Mouse (Mus musculus): ENCODE data around the gene Nr1i2. TPM values are rescaled to one million over a fixed set of nuclear protein-coding genes. Genes with fewer than 3 reads are reported as not detected.
"Not testable (repeated sequence)": the region's sequence is repeated elsewhere in the genome, so short reads cannot be mapped to it uniquely, and the experiment has no call there.

Nr1i2 gene
- polyA plus RNA-seq, 1 experiment from 2014 or later = 1.8 TPM

DNA sequence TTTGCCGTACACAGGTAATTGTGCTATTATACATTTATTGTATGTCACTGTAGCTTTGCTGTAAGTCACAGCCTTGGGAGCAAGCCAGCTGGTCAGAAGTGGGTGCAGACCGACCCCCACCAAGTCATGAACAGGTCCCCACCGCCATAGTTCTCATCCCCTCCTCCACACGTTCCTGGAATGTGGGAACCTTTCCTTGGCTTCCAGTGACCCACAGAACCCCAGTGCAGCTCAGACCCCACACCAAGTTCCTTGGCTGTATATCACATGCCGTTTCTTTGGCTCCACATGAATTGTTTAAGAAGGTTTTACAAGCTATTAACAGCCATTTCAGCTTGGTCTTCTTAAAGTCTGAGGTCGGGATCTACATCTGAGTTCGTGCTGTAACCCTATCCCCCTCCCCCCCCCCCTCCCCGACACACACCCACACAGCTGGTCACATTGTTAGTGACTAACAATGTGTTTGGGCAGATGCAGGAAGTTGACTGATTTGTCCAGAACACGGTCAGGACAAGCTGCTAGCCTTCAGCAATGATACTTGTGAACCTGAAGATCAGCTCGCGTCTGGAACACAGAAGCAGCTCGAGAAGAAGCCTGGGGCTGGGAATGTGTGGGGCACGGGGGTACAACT lies 46.2 kb downstream of the Nr1i2 start:
- 30% methylated on average over 13 of the region's 13 CpGs for WGBS (ENCODE audit: insufficient replicate concordance)
- Histone ChIP-seq H3K9ac (no peak overlapping the region), H3K36me3 (no peaks in the 10 kb centered on the region), H3K27ac (no peak overlapping the region), H3K9me3 (replicated peaks) (no peaks in the 10 kb centered on the region), H3K4me1 (no peaks in the 10 kb centered on the region), H3K27me3 (replicated peaks) (no peaks in the 10 kb centered on the region; the same call in 1 of the 2 replicates), H3K4me2 (no peak overlapping the region), H3K4me3 (no peak overlapping the region)
- no peak for ATAC-seq

DNA sequence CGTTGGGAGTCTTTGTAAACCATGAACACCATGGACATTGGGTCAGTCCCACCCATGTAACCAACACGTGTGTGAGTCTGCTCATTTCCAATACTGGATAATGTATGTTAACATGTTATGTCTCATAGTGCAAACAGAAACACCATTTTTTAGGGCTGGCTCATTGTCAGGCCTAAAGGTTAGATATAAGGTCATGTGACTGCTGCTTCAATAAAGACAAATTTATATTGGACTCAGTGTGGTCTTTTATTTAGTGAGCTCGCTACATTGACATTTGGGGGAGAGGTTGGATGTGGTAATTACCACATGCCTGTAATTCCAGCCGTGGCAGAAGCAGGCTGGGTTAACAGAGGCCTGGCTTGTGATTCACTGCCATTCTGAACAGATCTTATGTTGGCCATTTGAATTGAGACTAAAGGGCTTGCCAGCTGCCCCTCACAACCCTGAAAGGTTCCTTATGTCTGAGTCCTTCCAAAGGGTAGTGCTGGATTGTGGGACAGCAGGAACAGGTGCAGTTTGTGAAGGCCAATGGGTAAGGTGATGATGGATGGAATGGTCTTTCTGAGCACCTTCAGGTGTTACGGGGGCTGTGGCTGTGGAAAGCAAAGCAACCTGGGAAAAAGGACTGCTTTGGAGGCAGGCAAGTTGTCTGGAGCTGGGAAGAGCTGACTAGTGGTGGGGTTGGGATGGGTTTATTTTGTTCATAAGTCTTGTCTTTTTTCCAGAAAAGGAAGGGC lies 48.6 kb downstream of the Nr1i2 start:
- H3K4me3 ChIP-seq = no peak overlapping the region
- no peak overlapping the region for H3K9ac ChIP-seq
- H3K36me3 ChIP-seq = peaks cover 14% of the 10 kb centered on the region
- no peaks in the 10 kb centered on the region for H3K9me3 ChIP-seq (replicated peaks)
- 68% methylated on average over 5 of the region's 5 CpGs for WGBS (ENCODE audit: insufficient replicate concordance)
- H3K27ac ChIP-seq = no peak overlapping the region
- H3K4me2 ChIP-seq = no peak overlapping the region
- no peak for ATAC-seq
- H3K27me3 ChIP-seq (replicated peaks) = no peaks in the 10 kb centered on the region; the same call in 1 of the 2 replicates
- H3K4me1 ChIP-seq = no peaks in the 10 kb centered on the region

DNA sequence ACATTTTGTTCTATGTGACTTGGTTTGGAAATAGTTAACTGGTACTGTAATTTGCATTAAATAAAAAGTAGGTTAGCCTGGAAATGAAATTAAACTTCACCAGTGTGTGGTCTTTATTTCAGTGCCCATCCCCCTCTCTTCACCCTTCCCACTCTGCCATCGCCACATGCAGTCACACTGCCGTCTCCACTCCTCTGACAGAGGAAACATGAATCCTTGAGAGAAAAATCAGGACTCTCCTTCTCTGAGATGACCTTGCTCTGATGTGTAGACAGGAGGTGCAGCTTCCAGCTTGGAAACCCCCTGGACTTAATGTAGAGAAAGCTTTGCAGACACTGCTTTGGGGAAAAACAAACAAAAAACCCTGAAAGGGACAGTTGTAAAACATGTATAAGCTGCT lies 49.2 kb downstream of the Nr1i2 start:
- no peaks in the 10 kb centered on the region for H3K9me3 ChIP-seq (replicated peaks)
- no peaks in the 10 kb centered on the region for H3K4me1 ChIP-seq
- no peak overlapping the region for H3K27ac ChIP-seq
- 73% methylated on average over 2 of the region's 2 CpGs for WGBS (ENCODE audit: insufficient replicate concordance)
- no peaks in the 10 kb centered on the region; the same call in 1 of the 2 replicates for H3K27me3 ChIP-seq (replicated peaks)
- no peak overlapping the region for H3K9ac ChIP-seq
- no peak overlapping the region for H3K4me3 ChIP-seq
- ATAC-seq = no peak
- H3K4me2 ChIP-seq = no peak overlapping the region
- H3K36me3 ChIP-seq = peaks cover 21% of the 10 kb centered on the region

DNA sequence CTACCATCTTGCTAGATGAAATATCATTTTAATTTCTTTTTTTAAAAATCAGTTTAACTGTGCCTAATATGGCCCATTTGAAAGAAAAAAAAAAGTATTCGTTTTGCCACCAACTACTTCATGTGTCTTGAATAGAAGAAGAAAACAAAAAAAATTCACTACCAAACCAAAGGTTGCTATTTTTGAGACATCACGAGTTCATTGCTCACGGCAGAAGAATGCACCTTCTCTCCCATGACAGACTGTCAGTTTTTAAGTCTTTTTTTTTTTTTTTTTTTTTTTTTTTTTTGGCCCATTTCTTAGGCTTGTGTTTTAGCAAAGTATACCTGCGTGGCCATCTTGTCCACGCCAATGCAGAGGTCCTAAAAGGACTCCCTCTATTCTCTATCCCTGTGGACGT lies 50.5 kb downstream of the Nr1i2 start:
- 0 out of 2 replicates have a peak, but pooled peaks cover 5% of the 10 kb centered on the region for H3K4me1 ChIP-seq
- H3K36me3 ChIP-seq = peaks cover 24% of the 10 kb centered on the region
- no peak overlapping the region for H3K27ac ChIP-seq
- no peak overlapping the region for H3K4me2 ChIP-seq
- no peaks in the 10 kb centered on the region; the same call in 1 of the 2 replicates for H3K27me3 ChIP-seq (replicated peaks)
- 81% methylated on average over 6 of the region's 6 CpGs for WGBS (ENCODE audit: insufficient replicate concordance)
- no peak overlapping the region for H3K4me3 ChIP-seq
- no peak overlapping the region for H3K9ac ChIP-seq
- no peak for ATAC-seq
- H3K9me3 ChIP-seq (replicated peaks) = no peaks in the 10 kb centered on the region

DNA sequence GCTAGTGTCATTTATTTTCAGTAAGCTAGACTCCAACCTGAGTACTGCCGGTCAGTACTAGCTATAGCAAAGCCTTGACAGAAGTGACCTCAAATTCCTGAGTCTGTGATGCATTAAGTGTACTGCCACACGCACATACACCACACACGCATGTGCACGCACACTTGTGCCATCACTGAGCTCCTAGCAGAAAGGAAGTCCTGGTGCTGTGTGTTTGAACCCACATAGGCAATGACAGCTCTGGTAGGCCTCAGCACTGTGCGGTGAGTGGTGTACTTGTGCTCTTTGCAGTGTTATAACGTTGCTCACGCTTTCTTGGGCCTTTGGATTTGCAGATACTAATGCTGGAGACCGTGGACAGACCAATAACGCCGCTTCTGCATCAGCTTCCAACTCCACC lies 54.5 kb downstream of the Nr1i2 start:
- Histone ChIP-seq H3K9ac (no peak overlapping the region), H3K36me3 (peaks cover 24% of the 10 kb centered on the region), H3K4me2 (no peak overlapping the region), H3K27ac (no peak overlapping the region), H3K9me3 (replicated peaks) (no peaks in the 10 kb centered on the region), H3K27me3 (replicated peaks) (no peaks in the 10 kb centered on the region), H3K4me3 (no peak overlapping the region), H3K4me1 (peaks cover 16% of the 10 kb centered on the region)
- WGBS (ENCODE audit: insufficient replicate concordance) = 93% methylated on average over 10 of the region's 10 CpGs
- ATAC-seq = no peak

DNA sequence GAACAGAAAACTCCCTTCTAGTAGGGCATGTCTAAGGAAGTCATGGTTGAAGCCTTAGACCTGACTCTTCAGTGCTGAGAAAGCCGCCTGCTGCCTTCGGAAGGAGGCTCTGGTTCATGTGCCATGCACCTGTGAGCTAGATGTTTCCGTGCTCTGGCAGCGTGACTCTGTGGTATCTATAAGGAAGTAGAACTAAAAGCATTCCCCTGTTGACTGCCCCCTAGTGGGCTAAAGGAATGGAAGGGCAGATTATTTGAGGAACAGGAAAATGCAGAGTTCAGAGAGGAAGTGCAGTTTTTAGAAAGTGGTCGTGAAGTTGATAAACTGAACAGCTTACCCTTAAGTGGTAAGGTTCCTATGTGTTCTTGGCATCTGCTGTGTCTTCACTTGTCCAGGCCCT lies 54.9 kb downstream of the Nr1i2 start:
- no peak overlapping the region for H3K9ac ChIP-seq
- ATAC-seq = no peak
- no peaks in the 10 kb centered on the region for H3K27me3 ChIP-seq (replicated peaks)
- H3K9me3 ChIP-seq (replicated peaks) = no peaks in the 10 kb centered on the region
- peaks cover 16% of the 10 kb centered on the region for H3K4me1 ChIP-seq
- no peak overlapping the region for H3K4me3 ChIP-seq
- WGBS (ENCODE audit: insufficient replicate concordance) = 50% methylated on average over 5 of the region's 5 CpGs
- H3K27ac ChIP-seq = no peak overlapping the region
- H3K4me2 ChIP-seq = no peak overlapping the region
- peaks cover 24% of the 10 kb centered on the region for H3K36me3 ChIP-seq

DNA sequence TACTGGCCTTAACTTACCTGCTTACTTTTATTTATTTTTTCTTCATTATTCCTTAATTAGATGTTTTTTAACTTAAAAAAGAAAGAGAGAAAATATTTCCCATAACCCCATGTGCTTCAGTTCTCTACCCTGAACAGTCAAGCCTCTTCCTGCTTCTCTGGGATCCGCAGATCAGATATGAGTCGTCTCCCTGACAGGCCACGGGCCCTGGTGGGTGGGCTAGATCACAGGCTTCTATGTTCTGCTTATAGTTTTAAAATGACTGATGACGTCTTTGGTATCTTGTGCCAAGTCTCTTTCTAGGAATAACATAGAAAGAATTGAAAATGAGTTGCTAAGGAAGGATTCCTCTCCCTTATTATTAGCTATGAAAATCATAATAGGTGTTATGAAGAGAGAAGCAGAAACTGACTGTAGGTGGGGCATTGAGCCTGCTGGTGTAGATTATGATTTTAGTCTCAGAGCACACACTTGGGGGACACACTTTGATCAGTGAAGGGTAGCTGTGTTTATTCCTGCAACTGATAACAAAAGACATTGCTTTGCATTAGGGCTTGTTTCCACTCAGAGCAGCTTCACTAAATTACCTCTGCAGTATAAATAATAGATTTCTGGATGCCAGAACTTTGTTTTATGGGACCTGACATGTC lies 57.6 kb downstream of the Nr1i2 start:
- Histone ChIP-seq H3K27ac (no peak overlapping the region), H3K4me1 (peaks cover 16% of the 10 kb centered on the region), H3K4me3 (no peak overlapping the region), H3K9ac (no peak overlapping the region; the same call in 1 of the 2 replicates), H3K4me2 (no peak overlapping the region), H3K9me3 (replicated peaks) (no peaks in the 10 kb centered on the region), H3K27me3 (replicated peaks) (no peaks in the 10 kb centered on the region), H3K36me3 (peaks cover 18% of the 10 kb centered on the region)
- WGBS (ENCODE audit: insufficient replicate concordance) = 29% methylated on average over 4 of the region's 4 CpGs
- ATAC-seq = peak; percentile 55; the same call in 1 of the 2 replicates

DNA sequence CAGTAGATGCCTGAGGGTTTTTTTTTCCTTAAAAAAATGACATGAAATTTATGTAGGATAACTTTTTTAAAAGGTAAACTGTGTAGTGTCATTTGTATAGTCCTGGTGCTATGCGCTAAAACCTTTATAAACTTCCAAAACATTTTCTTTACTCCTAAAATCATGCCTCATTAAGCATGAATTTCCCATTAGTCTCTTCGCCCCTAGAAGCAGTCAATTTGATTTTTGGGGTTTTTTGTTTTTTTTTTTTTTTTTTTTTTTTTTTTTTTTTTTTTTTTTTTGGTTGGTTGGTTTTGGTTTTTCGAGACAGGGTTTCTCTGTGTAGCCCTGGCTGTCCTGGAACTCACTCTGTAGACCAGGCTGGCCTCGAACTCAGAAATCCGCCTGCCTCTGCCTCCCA lies 72.1 kb downstream of the Nr1i2 start:
- H3K9ac ChIP-seq; H3K27ac ChIP-seq; H3K27me3 ChIP-seq (replicated peaks); H3K9me3 ChIP-seq (replicated peaks); ATAC-seq; H3K4me2 ChIP-seq; H3K4me1 ChIP-seq; H3K4me3 ChIP-seq: not testable (repeated sequence)
- WGBS (ENCODE audit: insufficient replicate concordance) = 79% methylated on average over 5 of the region's 5 CpGs
- peaks cover 48% of the 10 kb centered on the region for H3K36me3 ChIP-seq

DNA sequence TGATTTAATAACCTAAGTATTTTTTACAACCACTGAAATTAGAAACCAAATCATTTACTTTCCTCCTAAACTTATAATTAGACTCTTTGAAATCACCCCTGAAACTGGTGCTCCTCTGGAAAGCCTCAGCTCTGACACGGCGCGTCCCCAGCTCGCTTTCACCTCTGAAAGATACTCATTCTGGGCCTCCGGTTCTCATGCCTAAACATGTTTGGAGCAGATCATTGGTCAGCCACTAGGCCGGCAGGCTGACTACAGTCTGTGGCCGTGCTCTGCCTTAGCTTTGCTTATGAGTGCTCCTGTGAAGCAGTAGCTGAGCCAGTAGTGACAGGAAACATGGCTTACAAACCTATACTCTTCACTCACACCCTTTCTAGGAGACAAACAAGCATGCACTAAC lies 89.4 kb downstream of the Nr1i2 start:
- H3K4me1 ChIP-seq = no peaks in the 10 kb centered on the region
- H3K9me3 ChIP-seq (replicated peaks) = no peaks in the 10 kb centered on the region
- ATAC-seq = no peak
- H3K27ac ChIP-seq = no peak overlapping the region
- H3K9ac ChIP-seq = no peak overlapping the region
- WGBS (ENCODE audit: insufficient replicate concordance) = 94% methylated on average over 7 of the region's 7 CpGs
- no peaks in the 10 kb centered on the region for H3K27me3 ChIP-seq (replicated peaks)
- peaks cover 46% of the 10 kb centered on the region for H3K36me3 ChIP-seq
- no peak overlapping the region for H3K4me3 ChIP-seq
- H3K4me2 ChIP-seq = no peak overlapping the region

Other genes with a start within 250 kb of the Nr1i2 start
- gene Gsk3b, start 205.8 kb downstream of the Nr1i2 start, polyA plus RNA-seq (2016; fragmentation: Nextera tagmentation; extraction: Ambion mirVana) = 17.4 and 18.1 TPM in 2 replicates
- gene Maats1, start 47.3 kb upstream of the Nr1i2 start, polyA plus RNA-seq (2016; fragmentation: Nextera tagmentation; extraction: Ambion mirVana) = 0.05 TPM in 1 of 2 replicates, not detected in the other
- 404 and 417 TPM in 2 replicates for gene Cox17, start 52.2 kb upstream of the Nr1i2 start, polyA plus RNA-seq (2016; fragmentation: Nextera tagmentation; extraction: Ambion mirVana)
- not detected in 2 replicates for gene Gm21987, start 52.2 kb upstream of the Nr1i2 start, polyA plus RNA-seq (2016; fragmentation: Nextera tagmentation; extraction: Ambion mirVana)
- 20.3 and 24.8 TPM in 2 replicates for gene Popdc2, start 67.4 kb upstream of the Nr1i2 start, polyA plus RNA-seq (2016; fragmentation: Nextera tagmentation; extraction: Ambion mirVana)
- 3.4 TPM in 2 replicates for gene Pla1a, start 138.3 kb upstream of the Nr1i2 start, polyA plus RNA-seq (2016; fragmentation: Nextera tagmentation; extraction: Ambion mirVana)
- gene Adprh, start 157.9 kb upstream of the Nr1i2 start, polyA plus RNA-seq (2016; fragmentation: Nextera tagmentation; extraction: Ambion mirVana) = 50.8 and 53.5 TPM in 2 replicates
- gene Cd80, start 160.7 kb upstream of the Nr1i2 start, polyA plus RNA-seq (2016; fragmentation: Nextera tagmentation; extraction: Ambion mirVana) = 0.12 and 0.19 TPM in 2 replicates
- 19.7 and 19.9 TPM in 2 replicates for gene Timmdc1, start 227.8 kb upstream of the Nr1i2 start, polyA plus RNA-seq (2016; fragmentation: Nextera tagmentation; extraction: Ambion mirVana)

All from liver, embryonic 12.5 days (tissue).